Mouse (Mus musculus): Measurements from ENCODE around the gene Scamp3. TPM values are rescaled to one million over a fixed set of nuclear protein-coding genes. Genes with fewer than 3 reads are reported as not detected.
"Not testable (repeated sequence)": the region's sequence is repeated elsewhere in the genome, so short reads cannot be mapped to it uniquely, and the experiment has no call there.

The Scamp3 gene
- polyA plus RNA-seq, 2 experiments, result 93.9 to 114 TPM

GRCm38 (mm10) chr3:89158651-89159050, 18.6 kb upstream of the Scamp3 start:
- Histone ChIP-seq H3K9ac (ENCODE audit: low read depth, low read length, severe bottlenecking) (no peak overlapping the region), H3K36me3 (ENCODE audit: control insufficient read depth, insufficient read depth, low read length) (no peaks in the 10 kb centered on the region), H3K27me3 (ENCODE audit: control insufficient read depth, insufficient read depth, low read length) (peaks cover 17% of the 10 kb centered on the region), H3K9me3 (ENCODE audit: control insufficient read depth, low read length) (no peaks in the 10 kb centered on the region), H3K4me2 (replicated peaks; ENCODE audit: low read depth, low read length, severe bottlenecking) (no peak overlapping the region), H3K4me1 (ENCODE audit: control insufficient read depth, insufficient read depth, low read length) (peaks cover 9% of the 10 kb centered on the region), H3K4me3 (replicated peaks; ENCODE audit: low read length) (0 out of 2 replicates have a peak overlapping the region, but pooled peaks have one; percentile 55), H3K27ac (replicated peaks; ENCODE audit: low read depth, low read length) (no peak overlapping the region)
- DNase-seq (ENCODE audit: low spot score) (no peak), ATAC-seq (ENCODE audit: low FRiP score, low read depth) (no peak)
- WGBS, result 24% methylated on average over 7 of the region's 7 CpGs
- no peak for TF ChIP-seq POLR2A (IDR thresholded peaks at IDR 0.05; ENCODE audit: borderline replicate concordance, extremely low read depth, insufficient read depth, insufficient read length)

- ATAC-seq (ENCODE audit: low FRiP score, low read depth) (no peak), DNase-seq (ENCODE audit: low spot score) (peak; percentile 40)
- Histone ChIP-seq H3K27me3 (ENCODE audit: control insufficient read depth, insufficient read depth, low read length) (peaks cover 17% of the 10 kb centered on the region), H3K27ac (replicated peaks; ENCODE audit: low read depth, low read length) (no peak overlapping the region), H3K4me2 (replicated peaks; ENCODE audit: low read depth, low read length, severe bottlenecking) (peak overlapping the region; percentile 96), H3K36me3 (ENCODE audit: control insufficient read depth, insufficient read depth, low read length) (no peaks in the 10 kb centered on the region), H3K9me3 (ENCODE audit: control insufficient read depth, low read length) (no peaks in the 10 kb centered on the region), H3K4me3 (replicated peaks; ENCODE audit: low read length) (peak overlapping the region; percentile 55), H3K4me1 (ENCODE audit: control insufficient read depth, insufficient read depth, low read length) (peaks cover 11% of the 10 kb centered on the region), H3K9ac (ENCODE audit: low read depth, low read length, severe bottlenecking) (no peak overlapping the region)
- TF ChIP-seq POLR2A (IDR thresholded peaks at IDR 0.05; ENCODE audit: borderline replicate concordance, extremely low read depth, insufficient read depth, insufficient read length), result no peak
- 4% methylated on average over 13 of the region's 13 CpGs for WGBS
Measured at GRCm38 (mm10) chr3:89159211-89159610, 18.1 kb upstream of the Scamp3 start.

GRCm38 (mm10) chr3:89159616-89160344, 17.5 kb upstream of the Scamp3 start, which contains the start of gene Hcn3:
Gene Hcn3, minus strand, starts transcription at chr3:89160196.
- Histone ChIP-seq H3K9ac (ENCODE audit: low read depth, low read length, severe bottlenecking) (peak within 1 kb of the TSS; percentile 53), H3K9me3 (ENCODE audit: control insufficient read depth, low read length) (no peaks in the 10 kb centered on the region), H3K4me2 (replicated peaks; ENCODE audit: low read depth, low read length, severe bottlenecking) (peak within 1 kb of the TSS; percentile 96), H3K4me3 (replicated peaks; ENCODE audit: low read length) (peak within 1 kb of the TSS; percentile 55), H3K36me3 (ENCODE audit: control insufficient read depth, insufficient read depth, low read length) (no peaks in the 10 kb centered on the region), H3K27me3 (ENCODE audit: control insufficient read depth, insufficient read depth, low read length) (peaks cover 17% of the 10 kb centered on the region), H3K4me1 (ENCODE audit: control insufficient read depth, insufficient read depth, low read length) (peaks cover 11% of the 10 kb centered on the region), H3K27ac (replicated peaks; ENCODE audit: low read depth, low read length) (no peak within 1 kb of the TSS)
- ATAC-seq (ENCODE audit: low FRiP score, low read depth) (peak; percentile 42), DNase-seq (ENCODE audit: low spot score) (peak; percentile 54)
- under 1% methylated on average over 48 of the region's 66 CpGs for WGBS
- TF ChIP-seq POLR2A (IDR thresholded peaks at IDR 0.05; ENCODE audit: borderline replicate concordance, extremely low read depth, insufficient read depth, insufficient read length), result no peak

GRCm38 (mm10) chr3:89161207-89161606, 16.1 kb upstream of the Scamp3 start:
- H3K36me3 ChIP-seq (ENCODE audit: control insufficient read depth, insufficient read depth, low read length); H3K4me2 ChIP-seq (replicated peaks; ENCODE audit: low read depth, low read length, severe bottlenecking); DNase-seq (ENCODE audit: low spot score); H3K9me3 ChIP-seq (ENCODE audit: control insufficient read depth, low read length); H3K27ac ChIP-seq (replicated peaks; ENCODE audit: low read depth, low read length); ATAC-seq (ENCODE audit: low FRiP score, low read depth); H3K4me3 ChIP-seq (replicated peaks; ENCODE audit: low read length); H3K9ac ChIP-seq (ENCODE audit: low read depth, low read length, severe bottlenecking): not testable (repeated sequence)
- Histone ChIP-seq H3K27me3 (ENCODE audit: control insufficient read depth, insufficient read depth, low read length) (peaks cover 17% of the 10 kb centered on the region), H3K4me1 (ENCODE audit: control insufficient read depth, insufficient read depth, low read length) (peaks cover 19% of the 10 kb centered on the region)

- no peak overlapping the region for H3K4me3 ChIP-seq (replicated peaks; ENCODE audit: low read length)
- H3K27ac ChIP-seq (replicated peaks; ENCODE audit: low read depth, low read length), result no peak overlapping the region
- no peaks in the 10 kb centered on the region for H3K9me3 ChIP-seq (ENCODE audit: control insufficient read depth, low read length)
- no peak for TF ChIP-seq POLR2A (IDR thresholded peaks at IDR 0.05; ENCODE audit: borderline replicate concordance, extremely low read depth, insufficient read depth, insufficient read length)
- H3K27me3 ChIP-seq (ENCODE audit: control insufficient read depth, insufficient read depth, low read length), result peaks cover 17% of the 10 kb centered on the region
- ATAC-seq (ENCODE audit: low FRiP score, low read depth), result no peak
- H3K4me2 ChIP-seq (replicated peaks; ENCODE audit: low read depth, low read length, severe bottlenecking), result no peak overlapping the region
- WGBS, result 71% methylated on average over 4 of the region's 4 CpGs
- no peak overlapping the region for H3K9ac ChIP-seq (ENCODE audit: low read depth, low read length, severe bottlenecking)
- no peak for DNase-seq (ENCODE audit: low spot score)
- peaks cover 21% of the 10 kb centered on the region for H3K4me1 ChIP-seq (ENCODE audit: control insufficient read depth, insufficient read depth, low read length)
- peaks cover 6% of the 10 kb centered on the region for H3K36me3 ChIP-seq (ENCODE audit: control insufficient read depth, insufficient read depth, low read length)
Measured at GRCm38 (mm10) chr3:89161786-89162185, 15.5 kb upstream of the Scamp3 start.

Data from limb, embryonic 14.5 days (tissue).